Mouse (Mus musculus) CD4-positive, CD25-positive, alpha-beta regulatory T cell, adult 4 months (primary cell): ENCODE data around the gene Ankrd35. TPM values are rescaled to one million over a fixed set of nuclear protein-coding genes. Genes with fewer than 3 reads are reported as not detected.
A peak's percentile ranks its signal among the peaks of the same experiment; 100 is the strongest.
"Not testable (repeated sequence)": the region's sequence is repeated elsewhere in the genome, so short reads cannot be mapped to it uniquely, and the experiment has no call there.

Source experiments
- ATAC-seq: one replicate; pipeline ENCODE4 v1.8.0; 2017
- polyA plus RNA-seq, 2 experiments: library from polyadenylated mRNA; unstranded; fragments of 100-300 nt; shearing (Covaris generic); gene quantifications; one replicate each; pipeline ENCODE4 v1.2.1; 2017

The Ankrd35 gene
- polyA plus RNA-seq, 2 experiments from 2014 or later, result not detected

GRCm38 (mm10) chr3:96674442-96674841, 4.5 kb downstream of the Ankrd35 start:
- no peak for ATAC-seq

- peak; percentile 90 for ATAC-seq
Observed at GRCm38 (mm10) chr3:96675171-96675570, 5.2 kb downstream of the Ankrd35 start.

- ATAC-seq, result no peak
Observed at GRCm38 (mm10) chr3:96675690-96676089, 5.8 kb downstream of the Ankrd35 start.

GRCm38 (mm10) chr3:96678456-96678855, 8.5 kb downstream of the Ankrd35 start:
- no peak for ATAC-seq

- ATAC-seq, result no peak
Observed at GRCm38 (mm10) chr3:96679159-96679674, 9.3 kb downstream of the Ankrd35 start.

GRCm38 (mm10) chr3:96680269-96680956, 10.5 kb downstream of the Ankrd35 start:
- no peak for ATAC-seq

- no peak for ATAC-seq
Observed at GRCm38 (mm10) chr3:96683496-96683895, 13.6 kb downstream of the Ankrd35 start.

GRCm38 (mm10) chr3:96684151-96684821, 14.4 kb downstream of the Ankrd35 start:
- ATAC-seq, result no peak

- ATAC-seq, result no peak
Observed at GRCm38 (mm10) chr3:96684822-96685156, 14.9 kb downstream of the Ankrd35 start.

- ATAC-seq, result not testable (repeated sequence)
Observed at GRCm38 (mm10) chr3:96686057-96686456, 16.1 kb downstream of the Ankrd35 start.

GRCm38 (mm10) chr3:96688854-96689253, 18.9 kb downstream of the Ankrd35 start:
- ATAC-seq, result no peak

- no peak for ATAC-seq
Observed at GRCm38 (mm10) chr3:96690298-96690697, 20.4 kb downstream of the Ankrd35 start.

- no peak for ATAC-seq
Observed at GRCm38 (mm10) chr3:96692506-96692905, 22.6 kb downstream of the Ankrd35 start.

- ATAC-seq, result no peak
Observed at GRCm38 (mm10) chr3:96693579-96693978, 23.6 kb downstream of the Ankrd35 start.

- peak; percentile 53 for ATAC-seq
Observed at GRCm38 (mm10) chr3:96696198-96696765, 26.4 kb downstream of the Ankrd35 start, which contains the start of gene Pias3. TSS of gene Pias3 (plus strand) at chr3:96696384.

GRCm38 (mm10) chr3:96696766-96697732, 27.1 kb downstream of the Ankrd35 start:
- peak; percentile 70 for ATAC-seq

- ATAC-seq, result no peak
Observed at GRCm38 (mm10) chr3:96698993-96699690, 29.2 kb downstream of the Ankrd35 start.

GRCm38 (mm10) chr3:96700376-96700775, 30.4 kb downstream of the Ankrd35 start:
- no peak for ATAC-seq

- no peak for ATAC-seq
Observed at GRCm38 (mm10) chr3:96701003-96701402, 31.1 kb downstream of the Ankrd35 start.

GRCm38 (mm10) chr3:96704778-96705177, 34.8 kb downstream of the Ankrd35 start:
- ATAC-seq, result no peak

- ATAC-seq, result no peak
Observed at GRCm38 (mm10) chr3:96706217-96706616, 36.3 kb downstream of the Ankrd35 start.

GRCm38 (mm10) chr3:96706984-96707383, 37.1 kb downstream of the Ankrd35 start:
- no peak for ATAC-seq
